ENCODE assay signal across 11 mouse cellular contexts in genomic region chr6:124484851-124485250, GRCm38 (mm10). TPM values are rescaled to one million over a fixed set of nuclear protein-coding genes. Genes with fewer than 3 reads are reported as not detected.
DNase-seq lines count a peak whose midpoint lies in the region; ATAC-seq lines count a peak whose summit lies in the region.
"Had no signal": no experiment of that assay in that cellular context is flagged by ENCODE, and none has a peak within 500 bp of the region (broad histone marks: within the 10 kb centered on the region; RNA-seq: fewer than 3 reads in every experiment).

No protein-coding gene starts in this region.

- no peak overlapping the region for H3K27ac ChIP-seq in neural tube, embryonic 11.5 days (ENCODE audit: low read depth, low read length)
- no peak overlapping the region for H3K27ac ChIP-seq in embryonic facial prominence, embryonic 10.5 days (replicated peaks)
- peak overlapping the region; percentile 61; the same call in 1 of the 2 replicates for H3K27ac ChIP-seq in kidney, embryonic 16.5 days (ENCODE audit: low read length)
- H3K27ac ChIP-seq in heart, embryonic 12.5 days (ENCODE audit: poor library complexity, severe bottlenecking), result no peak overlapping the region
- H3K27ac ChIP-seq: limb, embryonic 15.5 days had no signal

- 91% methylated on average over 7 of the region's 7 CpGs for WGBS in neural tube, embryonic 11.5 days
- 89% methylated on average over 7 of the region's 7 CpGs for WGBS in embryonic facial prominence, embryonic 10.5 days
- WGBS in kidney, embryonic 16.5 days, result 69% methylated on average over 7 of the region's 7 CpGs
- 80% methylated on average over 7 of the region's 7 CpGs for WGBS in heart, embryonic 12.5 days

- no peak for DNase-seq in neural tube, embryonic 11.5 days (ENCODE audit: low spot score)
- DNase-seq in neural tube, embryonic 10.5 days (ENCODE audit: extremely low spot score, low spot score), result no peak
- DNase-seq in embryonic facial prominence, embryonic 10.5 days (ENCODE audit: low spot score), result no peak
- no peak for DNase-seq in embryo, embryonic 10 days (ENCODE audit: low spot score)
- no peak for DNase-seq in urinary bladder, adult 18-20 months (ENCODE audit: low spot score in 2 of 2)
- DNase-seq: cerebellum, adult 9-10 months; thymus, postnatal 25 days had no signal

- no peak overlapping the region for H3K9ac ChIP-seq in neural tube, embryonic 11.5 days (ENCODE audit: low read length)
- no peak overlapping the region for H3K9ac ChIP-seq in kidney, embryonic 16.5 days (replicated peaks; ENCODE audit: low read length)
- no peak overlapping the region for H3K9ac ChIP-seq in heart, embryonic 12.5 days
- H3K9ac ChIP-seq: limb, embryonic 15.5 days had no signal

- ATAC-seq in neural tube, embryonic 11.5 days (ENCODE audit: insufficient read depth, low FRiP score, low TSS enrichment), result no peak
- no peak for ATAC-seq in kidney, embryonic 16.5 days (ENCODE audit: low FRiP score, low TSS enrichment)
- ATAC-seq in heart, embryonic 12.5 days (ENCODE audit: insufficient number of reproducible peaks, low FRiP score), result no peak

- H3K27me3 ChIP-seq in neural tube, embryonic 11.5 days (ENCODE audit: control insufficient read depth, insufficient read depth, low read length), result no peaks in the 10 kb centered on the region
- H3K27me3 ChIP-seq in embryonic facial prominence, embryonic 10.5 days (replicated peaks; ENCODE audit: low read depth, poor library complexity, severe bottlenecking), result no peaks in the 10 kb centered on the region
- H3K27me3 ChIP-seq in kidney, embryonic 16.5 days (ENCODE audit: insufficient read depth, low read length), result no peaks in the 10 kb centered on the region
- H3K27me3 ChIP-seq in heart, embryonic 12.5 days (replicated peaks), result no peaks in the 10 kb centered on the region
- H3K27me3 ChIP-seq: limb, embryonic 15.5 days had no signal

- no peaks in the 10 kb centered on the region for H3K9me3 ChIP-seq in neural tube, embryonic 11.5 days (ENCODE audit: control insufficient read depth, low read length)
- no peaks in the 10 kb centered on the region for H3K9me3 ChIP-seq in embryonic facial prominence, embryonic 10.5 days
- no peaks in the 10 kb centered on the region for H3K9me3 ChIP-seq in kidney, embryonic 16.5 days (ENCODE audit: low read length)
- no peaks in the 10 kb centered on the region; the same call in 1 of the 2 replicates for H3K9me3 ChIP-seq in heart, embryonic 12.5 days (replicated peaks)
- H3K9me3 ChIP-seq: limb, embryonic 15.5 days; megakaryocyte, embryonic 14.5 days had no signal

- no peak overlapping the region for H3K4me3 ChIP-seq in neural tube, embryonic 11.5 days (ENCODE audit: low read depth, low read length)
- peak overlapping the region; percentile 43; the same call in 1 of the 2 replicates for H3K4me3 ChIP-seq in embryonic facial prominence, embryonic 10.5 days
- H3K4me3 ChIP-seq in kidney, embryonic 16.5 days (ENCODE audit: low read length), result no peak overlapping the region
- H3K4me3 ChIP-seq in heart, embryonic 12.5 days, result no peak overlapping the region
- H3K4me3 ChIP-seq: limb, embryonic 15.5 days; megakaryocyte, embryonic 14.5 days had no signal

- no peaks in the 10 kb centered on the region for H3K36me3 ChIP-seq in neural tube, embryonic 11.5 days (ENCODE audit: control insufficient read depth, insufficient read depth, low read length)
- H3K36me3 ChIP-seq in embryonic facial prominence, embryonic 10.5 days (replicated peaks), result no peaks in the 10 kb centered on the region
- no peaks in the 10 kb centered on the region for H3K36me3 ChIP-seq in kidney, embryonic 16.5 days (ENCODE audit: insufficient read depth, low read length)
- no peaks in the 10 kb centered on the region for H3K36me3 ChIP-seq in heart, embryonic 12.5 days
- H3K36me3 ChIP-seq: limb, embryonic 15.5 days had no signal

- peak overlapping the region; percentile 33; the same call in 1 of the 2 replicates for H3K4me2 ChIP-seq in neural tube, embryonic 11.5 days (ENCODE audit: low read depth)
- H3K4me2 ChIP-seq in kidney, embryonic 16.5 days (replicated peaks; ENCODE audit: low read depth, low read length), result no peak overlapping the region
- no peak overlapping the region for H3K4me2 ChIP-seq in heart, embryonic 12.5 days

- no peaks in the 10 kb centered on the region for H3K4me1 ChIP-seq in neural tube, embryonic 11.5 days (ENCODE audit: control insufficient read depth, insufficient read depth, low read length)
- 0 out of 2 replicates have a peak, but pooled peaks cover 9% of the 10 kb centered on the region for H3K4me1 ChIP-seq in embryonic facial prominence, embryonic 10.5 days
- 0 out of 2 replicates have a peak, but pooled peaks cover 4% of the 10 kb centered on the region for H3K4me1 ChIP-seq in kidney, embryonic 16.5 days (ENCODE audit: insufficient read depth, low read length)
- no peaks in the 10 kb centered on the region for H3K4me1 ChIP-seq in heart, embryonic 12.5 days (replicated peaks)

RNA-seq across cellular contexts. Expression of gene C1rl, which starts 8.1 kb away (rescaled TPM):
- 0.12 and 0.17 TPM in 2 replicates for polyA plus RNA-seq in neural tube, embryonic 11.5 days (2014; fragmentation: Nextera tagmentation; extraction: Ambion mirVana)
- 0.42 and 0.47 TPM in 2 replicates for polyA plus RNA-seq in embryonic facial prominence, embryonic 10.5 days (2016; fragmentation: Nextera tagmentation; extraction: Ambion mirVana)
- 1.8 and 2.2 TPM in 2 replicates for polyA plus RNA-seq in kidney, embryonic 16.5 days (2015; fragmentation: Nextera tagmentation; extraction: Ambion mirVana)
- 0.31 and 0.41 TPM in 2 replicates for polyA plus RNA-seq in heart, embryonic 12.5 days (2016; fragmentation: Nextera tagmentation; extraction: Ambion mirVana)

RNA-seq across cellular contexts. Expression of gene Clstn3, which starts 20.3 kb away (rescaled TPM):
- polyA plus RNA-seq in neural tube, embryonic 11.5 days (2014; fragmentation: Nextera tagmentation; extraction: Ambion mirVana), result 17.2 TPM in 2 replicates
- 5.5 and 8.7 TPM in 2 replicates for polyA plus RNA-seq in embryonic facial prominence, embryonic 10.5 days (2016; fragmentation: Nextera tagmentation; extraction: Ambion mirVana)
- polyA plus RNA-seq in kidney, embryonic 16.5 days (2015; fragmentation: Nextera tagmentation; extraction: Ambion mirVana), result 5.8 and 6.6 TPM in 2 replicates
- polyA plus RNA-seq in heart, embryonic 12.5 days (2016; fragmentation: Nextera tagmentation; extraction: Ambion mirVana), result 1.5 and 1.7 TPM in 2 replicates

RNA-seq across cellular contexts. Expression of gene C1ra, which starts 27.4 kb away (rescaled TPM):
- polyA plus RNA-seq in neural tube, embryonic 11.5 days (2014; fragmentation: Nextera tagmentation; extraction: Ambion mirVana), result 0.12 TPM in 1 of 2 replicates, not detected in the other
- polyA plus RNA-seq in embryonic facial prominence, embryonic 10.5 days (2016; fragmentation: Nextera tagmentation; extraction: Ambion mirVana), result 0.13 TPM in 1 of 2 replicates, not detected in the other
- 11.7 and 13.9 TPM in 2 replicates for polyA plus RNA-seq in kidney, embryonic 16.5 days (2015; fragmentation: Nextera tagmentation; extraction: Ambion mirVana)
- 0.19 and 0.24 TPM in 2 replicates for polyA plus RNA-seq in heart, embryonic 12.5 days (2016; fragmentation: Nextera tagmentation; extraction: Ambion mirVana)

RNA-seq across cellular contexts. Expression of gene C1s1, which starts 57.3 kb away (rescaled TPM):
- polyA plus RNA-seq in neural tube, embryonic 11.5 days (2014; fragmentation: Nextera tagmentation; extraction: Ambion mirVana), result 0.28 and 0.73 TPM in 2 replicates
- polyA plus RNA-seq in embryonic facial prominence, embryonic 10.5 days (2016; fragmentation: Nextera tagmentation; extraction: Ambion mirVana), result 0.70 and 1.2 TPM in 2 replicates
- polyA plus RNA-seq in kidney, embryonic 16.5 days (2015; fragmentation: Nextera tagmentation; extraction: Ambion mirVana), result 28.6 and 29.0 TPM in 2 replicates
- polyA plus RNA-seq in heart, embryonic 12.5 days (2016; fragmentation: Nextera tagmentation; extraction: Ambion mirVana), result 0.49 TPM in 1 of 2 replicates, not detected in the other

Comparison
In these comparisons a context has a peak if more than half of its experiments do, and no peak if none do; other contexts are left out.
1. RNA of gene C1ra, which starts 27.4 kb away (polyA plus RNA-seq): 11.7 to 13.9 TPM in kidney, embryonic 16.5 days; 0.19 to 0.24 TPM in heart, embryonic 12.5 days, 0.12 TPM in neural tube, embryonic 11.5 days and 0.13 TPM in embryonic facial prominence, embryonic 10.5 days; every median in the first group is over 10 times any median in the second.